Mouse (Mus musculus) heart, embryonic 12.5 days (tissue): ENCODE measurements around the gene Psmb8. TPM values are rescaled to one million over a fixed set of nuclear protein-coding genes. Genes with fewer than 3 reads are reported as not detected.

Source experiments
- ATAC-seq: fragments of 200-750 bp; cut with Nextera tagmentation; 2 replicates; pipeline ENCODE4 v1.8.0; 2017; ENCODE audit warnings: moderate TSS enrichment, moderate library complexity; ENCODE audit not compliant: insufficient number of reproducible peaks, low FRiP score
- H3K27ac ChIP-seq: fragments of 300-500 bp; sonication (generic); 2 replicates; pipeline ENCODE4 v1.5.1; 2016; ENCODE audit warnings: mild to moderate bottlenecking, moderate library complexity; ENCODE audit not compliant: poor library complexity, severe bottlenecking
- H3K27me3 ChIP-seq: fragments of 300-500 bp; sonication (generic); replicated peaks from 2 replicates; pipeline ENCODE4 v1.6.1; 2016; ENCODE audit warnings: mild to moderate bottlenecking, moderate library complexity
- H3K36me3 ChIP-seq: fragments of 300-500 bp; sonication (generic); 2 replicates; pipeline ENCODE4 v1.6.1; 2016; ENCODE audit warnings: mild to moderate bottlenecking, moderate library complexity
- H3K4me1 ChIP-seq: fragments of 300-500 bp; sonication (generic); replicated peaks from 2 replicates; pipeline ENCODE4 v1.6.1; 2016; ENCODE audit warnings: mild to moderate bottlenecking
- H3K4me2 ChIP-seq: fragments of 300-500 bp; sonication (generic); 2 replicates; pipeline ENCODE4 v1.6.1; 2016; ENCODE audit warnings: mild to moderate bottlenecking, moderate library complexity
- H3K4me3 ChIP-seq: fragments of 300-500 bp; sonication (generic); 2 replicates; pipeline ENCODE4 v1.5.1; 2016; ENCODE audit warnings: mild to moderate bottlenecking
- H3K9ac ChIP-seq: fragments of 300-500 bp; sonication (generic); 2 replicates; pipeline ENCODE4 v1.6.1; 2016; ENCODE audit warnings: mild to moderate bottlenecking, moderate library complexity
- H3K9me3 ChIP-seq: fragments of 300-500 bp; sonication (generic); replicated peaks from 2 replicates; pipeline ENCODE4 v1.6.1; 2016; ENCODE audit warnings: mild to moderate bottlenecking, moderate library complexity
- WGBS: fragments of 180-500 bp; shearing (Covaris S2); methylation state at CpG from one replicate; pipeline ENCODE4 v1.1.7; 2016; 5-methylcytosine and 5-hydroxymethylcytosine counted together
- polyA plus RNA-seq: library from polyadenylated mRNA; unstranded; fragments of >200 nt; fragmentation: Nextera tagmentation; extraction: Ambion mirVana; gene quantifications from 2 replicates; pipeline ENCODE4 v1.2.1, GENCODE M21; 2016

Gene Psmb8
- polyA plus RNA-seq, 1 experiment from 2014 or later = 1.9 TPM

GRCm38 (mm10) chr17:34234926-34235325 lies 37.4 kb downstream of the Psmb8 start:
- 0 out of 2 replicates have a peak, but pooled peaks cover 8% of the 10 kb centered on the region for H3K9me3 ChIP-seq
- no peak overlapping the region for H3K4me3 ChIP-seq
- no peak overlapping the region for H3K27ac ChIP-seq
- H3K4me2 ChIP-seq = no peak overlapping the region
- H3K9ac ChIP-seq = no peak overlapping the region
- H3K27me3 ChIP-seq = no peaks in the 10 kb centered on the region
- ATAC-seq = no peak
- 58% methylated on average over 9 of the region's 9 CpGs for WGBS
- no peaks in the 10 kb centered on the region for H3K4me1 ChIP-seq
- H3K36me3 ChIP-seq = no peaks in the 10 kb centered on the region

DNA sequence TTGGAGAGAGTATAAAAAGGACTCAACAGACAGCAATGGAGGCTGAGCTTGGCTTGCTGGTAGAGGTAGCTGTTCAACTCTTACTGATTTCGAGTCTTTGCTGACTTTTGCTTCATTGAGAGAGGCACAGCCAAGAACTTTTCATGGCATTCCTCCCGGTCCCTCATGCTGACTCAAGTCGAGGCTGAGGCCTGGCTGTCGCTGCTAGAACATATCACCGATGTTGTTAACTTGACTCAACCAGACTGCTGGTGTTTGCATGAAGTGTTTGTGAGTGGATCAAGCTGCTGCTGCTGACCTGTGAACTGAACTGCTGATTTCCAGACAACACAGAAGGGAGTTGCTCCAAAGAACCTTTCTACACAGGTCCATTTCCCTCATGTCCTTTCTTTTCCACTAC lies 39.2 kb downstream of the Psmb8 start:
- H3K27me3 ChIP-seq = no peaks in the 10 kb centered on the region
- no peak for ATAC-seq
- 70% methylated on average over 5 of the region's 5 CpGs for WGBS
- H3K4me2 ChIP-seq = no peak overlapping the region
- H3K9me3 ChIP-seq = peaks cover 11% of the 10 kb centered on the region; the same call in 1 of the 2 replicates
- H3K4me1 ChIP-seq = no peaks in the 10 kb centered on the region
- no peaks in the 10 kb centered on the region for H3K36me3 ChIP-seq
- H3K27ac ChIP-seq = no peak overlapping the region
- H3K4me3 ChIP-seq = no peak overlapping the region
- no peak overlapping the region for H3K9ac ChIP-seq

DNA sequence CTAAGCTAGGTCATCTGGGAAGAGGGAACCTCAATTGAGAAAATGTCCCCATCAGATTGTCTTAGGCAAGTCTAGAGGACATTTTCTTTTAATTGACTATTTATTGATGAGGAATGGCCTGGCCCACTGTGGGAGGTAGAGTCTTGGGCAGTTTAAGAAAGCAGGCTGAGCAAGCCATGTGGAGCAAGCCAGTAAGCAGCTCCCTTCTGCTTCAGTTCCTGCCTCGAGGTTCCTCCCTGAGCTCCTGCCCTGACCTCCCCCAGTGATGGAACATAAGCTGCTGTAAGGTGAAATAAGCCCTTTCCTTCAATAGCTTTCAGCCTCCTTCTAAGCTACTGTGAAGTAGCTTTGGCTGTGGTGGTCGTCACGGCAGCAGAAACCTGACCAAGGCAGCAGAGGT lies 40.2 kb downstream of the Psmb8 start:
- WGBS = 83% methylated on average over 3 of the region's 3 CpGs
- Histone ChIP-seq H3K36me3 (no peaks in the 10 kb centered on the region), H3K27ac (no peak overlapping the region), H3K27me3 (no peaks in the 10 kb centered on the region), H3K4me1 (no peaks in the 10 kb centered on the region), H3K4me2 (no peak overlapping the region), H3K9me3 (peaks cover 16% of the 10 kb centered on the region; the same call in 1 of the 2 replicates), H3K9ac (no peak overlapping the region), H3K4me3 (no peak overlapping the region)
- ATAC-seq = no peak

DNA sequence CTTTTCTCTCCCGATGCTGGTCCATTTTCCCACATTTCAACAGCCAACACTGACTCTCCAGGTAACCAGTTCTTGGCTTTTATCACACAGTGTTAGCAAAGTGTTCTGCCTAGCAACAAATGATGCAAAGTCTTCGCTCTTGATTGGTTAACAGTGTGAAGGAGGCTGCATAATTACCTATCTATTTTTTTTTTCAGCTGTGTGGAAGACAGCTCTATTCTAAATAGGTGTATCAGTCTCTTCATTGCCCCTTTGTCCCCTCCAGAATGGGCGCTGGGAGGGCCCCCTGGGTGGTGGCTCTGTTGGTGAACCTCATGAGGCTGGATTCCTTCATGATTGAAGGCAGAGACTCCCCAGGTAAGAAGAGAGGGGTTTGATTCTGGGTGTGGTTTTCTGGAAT lies 41.2 kb downstream of the Psmb8 start, which contains the start of gene H2-Ob:
Gene H2-Ob, plus strand, starts transcription at position 198 of the 400 bp plus-strand sequence.
- no peak within 1 kb of the TSS for H3K27ac ChIP-seq
- no peak within 1 kb of the TSS for H3K9ac ChIP-seq
- no peaks in the 10 kb centered on the region for H3K27me3 ChIP-seq
- H3K9me3 ChIP-seq = peaks cover 8% of the 10 kb centered on the region; the same call in 1 of the 2 replicates
- no peaks in the 10 kb centered on the region for H3K36me3 ChIP-seq
- 54% methylated on average over 3 of the region's 3 CpGs for WGBS
- H3K4me1 ChIP-seq = no peaks in the 10 kb centered on the region
- no peak within 1 kb of the TSS for H3K4me3 ChIP-seq
- no peak within 1 kb of the TSS for H3K4me2 ChIP-seq
- ATAC-seq = no peak

DNA sequence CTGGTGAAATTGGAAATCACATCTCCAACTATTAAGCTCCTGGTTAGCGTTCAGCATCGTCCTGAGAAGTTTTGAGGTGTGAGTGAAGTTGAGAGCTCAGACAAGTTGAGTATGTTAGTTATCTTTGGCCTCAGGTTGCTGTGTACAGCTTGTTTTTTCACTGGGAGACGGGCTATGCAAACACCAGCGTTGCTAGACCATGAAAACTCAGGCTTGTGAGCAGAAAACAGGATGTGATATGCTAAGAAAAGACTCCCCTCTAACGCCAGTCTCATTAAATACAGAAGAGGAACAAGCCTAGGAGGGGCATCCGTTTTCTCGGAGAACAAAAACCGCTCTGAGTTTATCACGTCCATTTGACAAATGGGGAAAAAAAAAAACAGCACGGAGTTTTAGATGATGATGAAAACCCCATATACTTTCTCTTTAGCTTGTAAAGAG lies 42.1 kb downstream of the Psmb8 start:
- no peaks in the 10 kb centered on the region for H3K27me3 ChIP-seq
- no peaks in the 10 kb centered on the region for H3K36me3 ChIP-seq
- WGBS = 52% methylated on average over 10 of the region's 10 CpGs
- H3K4me1 ChIP-seq = no peaks in the 10 kb centered on the region
- H3K27ac ChIP-seq = no peak overlapping the region
- no peak overlapping the region for H3K4me2 ChIP-seq
- H3K9me3 ChIP-seq = peaks cover 8% of the 10 kb centered on the region; the same call in 1 of the 2 replicates
- no peak for ATAC-seq
- no peak overlapping the region for H3K9ac ChIP-seq
- no peak overlapping the region for H3K4me3 ChIP-seq

GRCm38 (mm10) chr17:34240366-34240765 lies 42.8 kb downstream of the Psmb8 start:
- ATAC-seq = no peak
- Histone ChIP-seq H3K4me2 (no peak overlapping the region), H3K4me3 (no peak overlapping the region), H3K27me3 (no peaks in the 10 kb centered on the region), H3K9ac (no peak overlapping the region), H3K27ac (no peak overlapping the region), H3K9me3 (peaks cover 8% of the 10 kb centered on the region; the same call in 1 of the 2 replicates), H3K36me3 (no peaks in the 10 kb centered on the region), H3K4me1 (no peaks in the 10 kb centered on the region)
- 60% methylated on average over 3 of the region's 3 CpGs for WGBS

GRCm38 (mm10) chr17:34240916-34241315 lies 43.4 kb downstream of the Psmb8 start:
- Histone ChIP-seq H3K36me3 (no peaks in the 10 kb centered on the region), H3K9ac (no peak overlapping the region), H3K4me3 (no peak overlapping the region), H3K4me1 (no peaks in the 10 kb centered on the region), H3K9me3 (peaks cover 8% of the 10 kb centered on the region; the same call in 1 of the 2 replicates), H3K27ac (no peak overlapping the region), H3K27me3 (no peaks in the 10 kb centered on the region), H3K4me2 (no peak overlapping the region)
- 74% methylated on average over 6 of the region's 6 CpGs for WGBS
- ATAC-seq = no peak

DNA sequence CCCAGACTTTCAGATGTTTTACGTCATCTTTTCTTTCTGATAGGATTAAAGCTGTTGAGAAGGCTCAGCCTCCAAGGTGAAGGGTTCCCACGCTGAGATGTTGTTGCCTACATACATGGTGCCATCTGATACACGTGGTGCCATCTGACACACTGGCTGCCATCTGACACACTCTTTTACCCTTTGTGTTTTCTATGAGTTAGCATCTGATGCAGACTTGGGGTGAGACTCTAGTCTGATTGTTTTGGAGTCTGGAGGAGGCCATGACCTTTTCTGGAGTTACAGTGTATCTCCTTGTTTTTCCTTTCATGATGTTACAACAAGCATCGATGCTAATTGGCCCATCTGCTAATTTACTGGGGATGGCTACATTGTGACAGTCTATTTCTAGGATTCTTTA lies 47.1 kb downstream of the Psmb8 start:
- no peak for ATAC-seq
- Histone ChIP-seq H3K9ac (no peak overlapping the region), H3K4me2 (no peak overlapping the region)

DNA sequence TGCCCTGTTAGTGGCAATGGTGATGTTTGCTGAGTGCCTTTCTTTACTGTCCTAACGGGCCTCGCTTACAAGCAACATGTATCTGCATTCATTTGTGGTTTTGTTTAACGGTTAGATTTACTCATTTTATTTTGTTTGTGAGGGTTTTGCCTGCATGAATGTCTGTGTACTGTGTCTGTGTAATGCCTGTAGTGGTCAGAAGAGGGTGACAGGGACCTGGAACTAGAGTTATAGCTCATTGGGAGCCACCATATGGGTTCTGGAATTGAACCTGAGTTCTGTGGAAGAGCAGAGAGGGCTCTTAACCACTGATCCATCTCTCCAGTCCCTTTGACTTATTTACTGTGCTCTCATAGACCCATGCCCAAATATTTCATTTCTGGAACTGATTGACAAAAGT lies 49.5 kb downstream of the Psmb8 start:
- Histone ChIP-seq H3K4me2 (no peak overlapping the region), H3K4me3 (no peak overlapping the region), H3K27ac (no peak overlapping the region), H3K27me3 (peaks cover 16% of the 10 kb centered on the region), H3K9ac (no peak overlapping the region), H3K9me3 (peaks cover 2% of the 10 kb centered on the region; the same call in 1 of the 2 replicates), H3K36me3 (no peaks in the 10 kb centered on the region), H3K4me1 (no peaks in the 10 kb centered on the region)
- no peak for ATAC-seq
- WGBS = 71% methylated on average over 3 of the region's 3 CpGs

More for the DNA sequence above, 47.1 kb downstream of the Psmb8 start:
- Histone ChIP-seq H3K27me3 (0 out of 2 replicates have a peak, but pooled peaks cover 8% of the 10 kb centered on the region), H3K9me3 (peaks cover 8% of the 10 kb centered on the region; the same call in 1 of the 2 replicates), H3K27ac (no peak overlapping the region), H3K36me3 (no peaks in the 10 kb centered on the region), H3K4me3 (no peak overlapping the region), H3K4me1 (no peaks in the 10 kb centered on the region)
- 64% methylated on average over 4 of the region's 4 CpGs for WGBS

DNA sequence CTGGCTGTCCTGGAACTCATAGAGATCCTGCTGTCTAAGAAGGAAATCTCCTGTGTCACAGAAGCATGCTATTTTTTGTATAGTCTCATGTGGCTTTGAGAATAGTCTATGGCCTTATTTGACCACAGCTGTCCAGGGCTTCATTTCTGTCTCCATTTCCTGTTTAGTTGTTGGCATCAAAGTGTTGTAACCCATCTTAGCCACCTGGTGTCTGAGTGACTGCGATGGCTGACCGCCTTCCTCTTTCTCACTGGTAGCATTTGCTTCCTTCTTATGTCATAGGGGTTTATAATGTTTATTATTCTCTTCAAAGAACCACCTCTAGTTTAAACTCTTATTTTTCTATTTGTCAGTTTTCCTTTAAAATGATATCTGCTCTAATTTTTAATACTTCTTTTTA lies 51.2 kb downstream of the Psmb8 start:
- ATAC-seq = no peak
- no peak overlapping the region for H3K4me3 ChIP-seq
- no peaks in the 10 kb centered on the region for H3K4me1 ChIP-seq
- H3K27ac ChIP-seq = no peak overlapping the region
- H3K4me2 ChIP-seq = no peak overlapping the region
- H3K27me3 ChIP-seq = peaks cover 16% of the 10 kb centered on the region
- H3K9ac ChIP-seq = no peak overlapping the region
- 53% methylated on average over 2 of the region's 2 CpGs for WGBS
- no peaks in the 10 kb centered on the region for H3K9me3 ChIP-seq
- no peaks in the 10 kb centered on the region for H3K36me3 ChIP-seq

DNA sequence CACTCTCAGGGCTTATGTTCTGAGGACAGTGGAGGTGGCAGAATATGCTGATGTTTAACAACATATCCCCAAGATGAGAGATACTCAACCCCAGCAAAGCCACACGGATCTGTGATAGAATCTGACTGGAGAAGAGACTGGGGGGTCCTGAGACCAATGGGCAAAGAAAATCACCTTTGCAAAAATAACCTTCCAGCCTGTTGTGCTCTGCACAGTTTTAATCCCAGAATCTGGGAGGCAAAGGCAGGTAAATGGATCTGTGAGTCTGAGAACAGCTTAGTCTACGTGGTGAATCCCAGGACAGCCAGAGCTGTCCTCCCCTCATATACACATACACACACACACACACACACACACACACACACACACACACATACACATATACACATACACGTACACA lies 51.8 kb downstream of the Psmb8 start:
- no peaks in the 10 kb centered on the region for H3K36me3 ChIP-seq
- 37% methylated on average over 3 of the region's 3 CpGs for WGBS
- H3K27me3 ChIP-seq = peaks cover 16% of the 10 kb centered on the region

GRCm38 (mm10) chr17:34249878-34250277 lies 52.4 kb downstream of the Psmb8 start:
- Histone ChIP-seq H3K4me1 (no peaks in the 10 kb centered on the region), H3K27me3 (peaks cover 16% of the 10 kb centered on the region), H3K4me3 (no peak overlapping the region), H3K36me3 (no peaks in the 10 kb centered on the region), H3K9ac (no peak overlapping the region), H3K9me3 (no peaks in the 10 kb centered on the region), H3K27ac (no peak overlapping the region), H3K4me2 (no peak overlapping the region)
- no peak for ATAC-seq
- 23% methylated on average over 4 of the region's 4 CpGs for WGBS

More for the DNA sequence above, 51.8 kb downstream of the Psmb8 start:
- ATAC-seq = no peak
- Histone ChIP-seq H3K4me1 (no peaks in the 10 kb centered on the region), H3K9me3 (no peaks in the 10 kb centered on the region), H3K4me3 (no peak overlapping the region), H3K4me2 (no peak overlapping the region), H3K9ac (no peak overlapping the region), H3K27ac (no peak overlapping the region)
